Mouse (Mus musculus) layer of hippocampus, adult 6 months (tissue): ENCODE data around the gene Pik3ap1. TPM values are rescaled to one million over a fixed set of nuclear protein-coding genes. Genes with fewer than 3 reads are reported as not detected.

Experiments
- long read RNA-seq, 2 experiments: library from polyadenylated mRNA; unstranded; transcript quantifications; one replicate each; pipeline ENCODE4 v2.0.0; 2019 to 2020
- polyA plus RNA-seq: library from polyadenylated mRNA; unstranded; fragments of <200 nt; fragmentation: Nextera tagmentation; gene quantifications from 2 replicates; pipeline ENCODE4 v1.2.3, GENCODE M21; 2021

Pik3ap1 gene
- polyA plus RNA-seq = 1.3 and 1.4 TPM in 2 replicates
- long read RNA-seq, experiment 1, full-length matches to known transcripts = 3 of 3 reads
- long read RNA-seq, experiment 1, partial matches to known transcripts = 0 of 3 reads
- long read RNA-seq, experiment 1, other reads (novel, unspliced or antisense) = 0 of 3 reads
- long read RNA-seq, experiment 2, full-length matches to known transcripts = 3 of 3 reads
- long read RNA-seq, experiment 2, partial matches to known transcripts = 0 of 3 reads
- long read RNA-seq, experiment 2, other reads (novel, unspliced or antisense) = 0 of 3 reads

DNA sequence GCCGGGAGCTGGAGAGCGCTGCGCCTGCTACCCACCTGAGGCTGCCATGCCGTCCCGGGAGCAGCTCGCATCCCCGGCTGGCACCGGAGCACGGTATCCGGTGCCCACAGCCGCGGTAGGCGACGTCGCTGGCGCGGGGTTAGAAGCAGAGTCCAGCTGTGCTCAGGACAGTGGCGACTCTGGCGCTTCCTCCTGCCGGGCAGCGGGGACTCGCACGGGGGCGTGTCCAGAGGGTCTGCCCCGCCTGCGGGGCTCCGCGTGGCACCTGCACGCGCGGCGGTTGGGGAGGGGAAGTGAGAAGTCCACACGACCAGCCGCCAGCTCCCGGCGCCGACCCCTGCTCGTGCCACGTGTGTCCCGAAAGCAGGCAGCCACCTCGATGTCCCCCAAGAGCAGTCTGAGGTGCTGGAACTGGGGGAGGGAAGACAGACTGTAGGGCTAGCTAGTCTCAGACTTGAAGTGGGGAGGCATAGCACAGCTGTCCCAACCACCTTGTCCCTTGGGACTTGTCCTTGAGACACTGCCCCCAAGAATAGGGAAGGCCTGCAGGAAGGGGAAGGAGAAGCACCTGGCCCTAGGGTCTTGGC is at the start of gene Pik3ap1:
Gene Pik3ap1, minus strand, starts transcription at position 181 of the 587 bp plus-strand sequence.

GRCm38 (mm10) chr19:41263630-41264295 is 121.1 kb downstream of the Pik3ap1 start, which contains the start of gene Tm9sf3:
Gene Tm9sf3, minus strand, starts transcription at chr19:41263997.

Other genes starting within 250 kb of the Pik3ap1 start
- gene Tll2, start 178.3 kb downstream of the Pik3ap1 start, polyA plus RNA-seq = 0.29 and 0.46 TPM in 2 replicates
- gene Tm9sf3, start 121.1 kb downstream of the Pik3ap1 start, polyA plus RNA-seq = 15.4 and 16.3 TPM in 2 replicates
- 2.6 and 3.9 TPM in 2 replicates for gene Lcor, start 97.5 kb upstream of the Pik3ap1 start, polyA plus RNA-seq
- gene Gm340, start 197.3 kb upstream of the Pik3ap1 start, polyA plus RNA-seq = 0.60 and 0.82 TPM in 2 replicates